Mouse (Mus musculus): ENCODE data around the gene Tas2r139. TPM values are rescaled to one million over a fixed set of nuclear protein-coding genes. Genes with fewer than 3 reads are reported as not detected.
"Not testable (repeated sequence)": the region's sequence is repeated elsewhere in the genome, so short reads cannot be mapped to it uniquely, and the experiment has no call there.

Gene Tas2r139
- total RNA-seq (2015): not detected in 2 replicates
- not detected in 2 replicates for total RNA-seq (2017)

GRCm38 (mm10) chr6:42140636-42141035 is at the start of gene Tas2r139:
Gene Tas2r139, plus strand, starts transcription at chr6:42140936.
- ATAC-seq (replicated peaks; ENCODE audit: poor library complexity): no peak

- not testable (repeated sequence) for ATAC-seq (replicated peaks; ENCODE audit: poor library complexity)
These were observed 10.4 kb downstream of the Tas2r139 start for GRCm38 (mm10) chr6:42151115-42151514.

GRCm38 (mm10) chr6:42182462-42182861 is 41.7 kb downstream of the Tas2r139 start:
- no peak for ATAC-seq (replicated peaks; ENCODE audit: poor library complexity)

- peak; percentile 60; the same call in 1 of the 2 replicates for ATAC-seq (replicated peaks; ENCODE audit: poor library complexity)
These were observed 45.5 kb downstream of the Tas2r139 start for GRCm38 (mm10) chr6:42186230-42186629.

Other genes with a start within 250 kb of the Tas2r139 start
- not detected in 2 replicates for gene Sval1, start 189.3 kb upstream of the Tas2r139 start, total RNA-seq (2015)
- not detected in 2 replicates for gene Sval1, start 189.3 kb upstream of the Tas2r139 start, total RNA-seq (2017)
- not detected in 2 replicates for gene Sval3, start 172.8 kb upstream of the Tas2r139 start, total RNA-seq (2015)
- not detected in 2 replicates for gene Sval3, start 172.8 kb upstream of the Tas2r139 start, total RNA-seq (2017)
- not detected in 2 replicates for gene Sva, start 102.5 kb upstream of the Tas2r139 start, total RNA-seq (2015)
- gene Sva, start 102.5 kb upstream of the Tas2r139 start, total RNA-seq (2017): not detected in 2 replicates
- not detected in 2 replicates for gene Tas2r144, start 74.4 kb downstream of the Tas2r139 start, total RNA-seq (2015)
- gene Tas2r144, start 74.4 kb downstream of the Tas2r139 start, total RNA-seq (2017): not detected in 2 replicates
- 14.8 and 15.8 TPM in 2 replicates for gene Gstk1, start 105.0 kb downstream of the Tas2r139 start, total RNA-seq (2015)
- gene Gstk1, start 105.0 kb downstream of the Tas2r139 start, total RNA-seq (2017): 4.0 and 5.3 TPM in 2 replicates
- not detected in 2 replicates for gene Tmem139, start 121.0 kb downstream of the Tas2r139 start, total RNA-seq (2015)
- gene Tmem139, start 121.0 kb downstream of the Tas2r139 start, total RNA-seq (2017): not detected in 2 replicates
- 68.5 and 72.1 TPM in 2 replicates for gene Casp2, start 124.0 kb downstream of the Tas2r139 start, total RNA-seq (2015)
- gene Casp2, start 124.0 kb downstream of the Tas2r139 start, total RNA-seq (2017): 54.7 and 58.5 TPM in 2 replicates
- 0.12 TPM in 1 of 2 replicates, not detected in the other for gene Clcn1, start 145.7 kb downstream of the Tas2r139 start, total RNA-seq (2015)
- not detected in 2 replicates for gene Clcn1, start 145.7 kb downstream of the Tas2r139 start, total RNA-seq (2017)
- not detected in 2 replicates for gene Fam131b, start 183.7 kb downstream of the Tas2r139 start, total RNA-seq (2015)
- not detected in 2 replicates for gene Fam131b, start 183.7 kb downstream of the Tas2r139 start, total RNA-seq (2017)
- gene Zyx, start 208.7 kb downstream of the Tas2r139 start, total RNA-seq (2015): 75.9 and 83.2 TPM in 2 replicates
- 18.1 and 22.2 TPM in 2 replicates for gene Zyx, start 208.7 kb downstream of the Tas2r139 start, total RNA-seq (2017)
- gene Epha1, start 232.3 kb downstream of the Tas2r139 start, total RNA-seq (2015): 0.07 TPM in 1 of 2 replicates, not detected in the other
- not detected in 2 replicates for gene Epha1, start 232.3 kb downstream of the Tas2r139 start, total RNA-seq (2017)